Mouse (Mus musculus) myocyte (in vitro differentiated cells): Measurements from ENCODE around the gene Pptc7.

Experiments
- MAX ChIP-seq: IDR thresholded peaks from one replicate; pipeline ENCODE4 v1.6.1; 2011; ENCODE audit warnings: low read depth, mild to moderate bottlenecking, control low read depth
- MYOD1 ChIP-seq, 3 experiments: IDR thresholded peaks; one replicate each; pipeline ENCODE4 v1.6.1; 2011; ENCODE audit warnings: control low read depth in 2 of 3, low read depth in 2 of 3, mild to moderate bottlenecking in 2 of 3, moderate library complexity in 1 of 3; ENCODE audit not compliant: insufficient read length in 2 of 3, control insufficient read depth in 1 of 3
- POLR2A ChIP-seq: IDR thresholded peaks from one replicate; pipeline ENCODE4 v1.6.1; 2011; ENCODE audit warnings: low read depth, mild to moderate bottlenecking, control low read depth, moderate library complexity; ENCODE audit not compliant: insufficient read length
- POLR2AphosphoS2 ChIP-seq: IDR thresholded peaks from one replicate; pipeline ENCODE4 v1.6.1; 2011; ENCODE audit warnings: low read depth, control low read depth; ENCODE audit not compliant: insufficient read length
- REST ChIP-seq: IDR thresholded peaks from one replicate; pipeline ENCODE4 v1.6.1; 2011; ENCODE audit warnings: mild to moderate bottlenecking, control low read depth, moderate library complexity; ENCODE audit not compliant: insufficient read depth, insufficient read length
- SRF ChIP-seq: IDR thresholded peaks from one replicate; pipeline ENCODE4 v1.6.1; 2011; ENCODE audit warnings: low read depth; ENCODE audit not compliant: control insufficient read depth, insufficient read length

GRCm38 (mm10) chr5:122345777-122346176, 61.6 kb downstream of the Pptc7 start:
- TF ChIP-seq MYOD1 (IDR thresholded peaks at IDR 0.05; ENCODE audit: control insufficient read depth in 1 of 3, insufficient read length in 2 of 3, low read depth in 2 of 3): no peak
- TF ChIP-seq MAX: no peak
- TF ChIP-seq POLR2A: no peak
- no peak for TF ChIP-seq SRF
- no peak for TF ChIP-seq REST
- TF ChIP-seq POLR2AphosphoS2: no peak
